Mouse (Mus musculus) stomach, postnatal 0 days (tissue): Measurements from ENCODE around the gene Ptprn2.

ENCODE experiments used
- CTCF ChIP-seq: IDR thresholded peaks from 2 replicates; pipeline ENCODE4 v1.5.1; 2016; ENCODE audit warnings: antibody characterized with exemption, low read depth, mild to moderate bottlenecking, moderate library complexity
- EP300 ChIP-seq: optimal IDR thresholded peaks from 2 replicates; pipeline ENCODE3; 2016; ENCODE audit warnings: antibody characterized with exemption

DNA sequence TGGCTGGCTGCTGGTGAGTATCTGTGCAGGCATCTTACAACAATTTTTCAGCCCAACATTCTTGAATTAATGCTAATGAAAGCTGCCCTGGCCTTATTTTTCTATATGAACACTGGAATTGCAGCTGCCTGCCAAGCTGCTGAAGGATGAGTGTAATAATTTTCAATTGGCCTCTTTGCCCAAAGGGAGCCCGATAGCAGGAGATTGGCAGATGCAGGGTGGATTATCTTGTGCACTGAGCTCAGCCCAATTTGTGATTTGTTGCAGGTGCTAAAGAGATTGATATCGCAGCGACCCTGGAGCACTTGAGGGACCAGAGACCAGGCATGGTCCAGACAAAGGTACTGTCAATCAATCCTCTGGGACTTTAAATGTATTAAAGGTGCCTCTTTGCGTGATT is 783.8 kb downstream of the Ptprn2 start:
- TF ChIP-seq CTCF (no peak), EP300 (no peak)
